Mouse (Mus musculus) adrenal gland (tissue): ENCODE measurements at regions not wholly inside any gene's neighbourhood (a gene's known extent, or its start where the extent isn't known, plus 50 kb on each side); places are given as distances from the start of the nearest gene placed in this dataset.

Experiments used
- intact Hi-C: fragments of 180-260 bp; cut with DNase I; formaldehyde crosslinking; loops from one replicate; pipeline ENCODE4 v1.15.1; 2025

GRCm38 (mm10) chr5:42620698-42621097, 552.9 kb downstream of the Gm16223 start:
- intact Hi-C loops, result no loop called here

- intact Hi-C loops, result no loop called here
Measured at GRCm38 (mm10) chr5:42636162-42636823, 568.5 kb downstream of the Gm16223 start.

- intact Hi-C loops, result no loop called here
Measured at GRCm38 (mm10) chr5:42656460-42656859, 576.5 kb upstream of the Cpeb2 start.

GRCm38 (mm10) chr5:42659994-42660393, 573.0 kb upstream of the Cpeb2 start:
- intact Hi-C loops, result no loop called here

- intact Hi-C loops, result loop anchor here (10.0 kb wide), 2 partner anchors 555 to 675 kb away; partner anchors contain the start of gene Cpeb2
Measured at GRCm38 (mm10) chr5:42679617-42680016, 553.4 kb upstream of the Cpeb2 start.

GRCm38 (mm10) chr5:42685356-42686057, 547.5 kb upstream of the Cpeb2 start:
- intact Hi-C loops, result loop anchor here (10.0 kb wide), 2 partner anchors 549 to 669 kb away; partner anchors contain the start of gene Cpeb2

GRCm38 (mm10) chr5:42687176-42687575, 545.8 kb upstream of the Cpeb2 start:
- intact Hi-C loops, result loop anchor here (10.0 kb wide), 2 partner anchors 548 to 668 kb away; partner anchors contain the start of gene Cpeb2
